Mouse (Mus musculus): ENCODE results near the gene Lrch3.

DNA sequence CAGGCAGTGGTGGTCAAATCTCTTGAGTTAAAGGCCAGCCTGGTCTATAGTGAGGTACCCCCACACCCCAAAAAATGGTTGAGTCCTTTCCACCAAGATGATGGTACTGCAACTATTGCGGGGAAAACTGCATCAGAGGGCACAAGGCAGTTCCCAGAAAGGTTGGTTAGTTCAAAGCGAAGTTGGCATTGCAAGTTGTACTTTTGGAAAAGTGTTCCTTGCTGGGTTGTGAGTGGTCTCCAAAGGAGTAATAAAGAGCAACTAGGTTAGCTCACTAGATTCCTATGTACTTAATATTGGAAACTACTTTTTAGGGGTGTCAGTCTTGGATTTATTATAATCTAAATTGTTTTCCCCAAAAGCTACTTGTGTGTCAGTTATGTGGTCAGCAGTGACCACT lies 147.0 kb downstream of the Lrch3 start:
- TF ChIP-seq CTCF (conservative IDR thresholded peaks at IDR 0.05; ENCODE audit: low read length) (no peak), POU5F1 (IDR thresholded peaks at IDR 0.05; ENCODE audit: borderline replicate concordance, low read length) (no peak), NANOG (IDR thresholded peaks at IDR 0.05; ENCODE audit: borderline replicate concordance, low read length) (no peak)
